Mouse (Mus musculus) intestine, postnatal 0 days (tissue): ENCODE data around the gene H2-DMb1. TPM values are rescaled to one million over a fixed set of nuclear protein-coding genes. Genes with fewer than 3 reads are reported as not detected.
A peak's percentile ranks its signal among the peaks of the same experiment; 100 is the strongest.

Experiments
- ATAC-seq: fragments of 200-750 bp; cut with Nextera tagmentation; 2 replicates; pipeline ENCODE4 v1.8.0; 2017; ENCODE audit warnings: mild to moderate bottlenecking, moderate TSS enrichment, moderate library complexity
- H3K27ac ChIP-seq: fragments of 300-500 bp; sonication (generic); 2 replicates; pipeline ENCODE4 v1.5.1; 2014; ENCODE audit warnings: mild to moderate bottlenecking, low read depth, low read length, moderate library complexity
- H3K27me3 ChIP-seq: fragments of 300-500 bp; sonication (generic); replicated peaks from 2 replicates; pipeline ENCODE4 v1.6.1; 2014; ENCODE audit warnings: low read length, mixed read lengths; ENCODE audit not compliant: control insufficient read depth, insufficient read depth
- H3K36me3 ChIP-seq: fragments of 300-500 bp; sonication (generic); 2 replicates; pipeline ENCODE4 v1.6.1; 2014; ENCODE audit warnings: mild to moderate bottlenecking, moderate library complexity; ENCODE audit not compliant: control insufficient read depth, insufficient read depth
- H3K4me1 ChIP-seq: fragments of 300-500 bp; sonication (generic); replicated peaks from 2 replicates; pipeline ENCODE4 v1.6.1; 2014; ENCODE audit warnings: antibody characterized with exemption, low read length, mixed read lengths; ENCODE audit not compliant: control insufficient read depth, insufficient read depth
- H3K4me2 ChIP-seq: fragments of 300-500 bp; sonication (generic); replicated peaks from 2 replicates; pipeline ENCODE4 v1.6.1; 2014; ENCODE audit warnings: low read depth, mild to moderate bottlenecking, moderate library complexity
- H3K4me3 ChIP-seq: fragments of 300-500 bp; sonication (generic); 2 replicates; pipeline ENCODE4 v1.5.1; 2014; ENCODE audit warnings: low read depth, low read length
- H3K9ac ChIP-seq: fragments of 300-500 bp; sonication (generic); 2 replicates; pipeline ENCODE4 v1.6.1; 2014; ENCODE audit warnings: mild to moderate bottlenecking, low read depth, low read length
- H3K9me3 ChIP-seq: fragments of 300-500 bp; sonication (generic); 2 replicates; pipeline ENCODE4 v1.6.1; 2016; ENCODE audit warnings: mixed run types; ENCODE audit not compliant: control insufficient read depth
- CTCF ChIP-seq: sonication (generic); IDR thresholded peaks from 2 replicates; pipeline ENCODE4 v1.5.1; 2016; ENCODE audit warnings: low read depth, mild to moderate bottlenecking, control low read depth, antibody characterized with exemption, moderate library complexity
- WGBS: fragments of 180-500 bp; shearing (Covaris S2); extraction: QIAGEN DNeasy Blood & Tissue Kit; methylation state at CpG from one replicate; pipeline ENCODE4 v1.1.7; 2014; 5-methylcytosine and 5-hydroxymethylcytosine counted together
- polyA plus RNA-seq: library from polyadenylated mRNA; unstranded; fragments of >200 nt; fragmentation: Nextera tagmentation; extraction: Ambion mirVana; gene quantifications from 2 replicates; pipeline ENCODE4 v1.2.1, GENCODE M21; 2015

H2-DMb1 gene
- polyA plus RNA-seq, 1 experiment from 2014 or later, result 5.1 TPM

DNA sequence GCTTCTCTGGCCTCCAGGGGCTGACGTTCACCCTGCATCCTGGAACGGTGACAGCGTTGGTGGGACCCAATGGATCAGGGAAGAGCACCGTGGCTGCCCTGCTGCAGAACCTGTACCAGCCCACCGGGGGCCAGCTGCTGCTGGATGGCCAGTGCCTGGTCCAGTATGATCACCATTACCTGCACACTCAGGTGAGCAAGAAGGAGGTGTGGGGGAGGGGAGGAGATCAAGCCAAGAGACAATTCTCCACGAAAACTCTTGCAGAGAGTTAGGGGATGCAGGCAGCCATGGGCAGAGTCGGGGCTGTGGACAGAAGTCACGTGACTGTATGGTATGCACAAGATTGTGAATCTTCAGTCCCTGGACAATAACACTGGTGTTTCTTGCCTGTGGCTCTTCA, 40.6 kb downstream of the H2-DMb1 start:
- no peak overlapping the region for H3K9ac ChIP-seq
- no peak overlapping the region for H3K27ac ChIP-seq
- no peaks in the 10 kb centered on the region; the same call in 1 of the 2 replicates for H3K4me1 ChIP-seq
- no peak for TF ChIP-seq CTCF
- no peak overlapping the region for H3K4me2 ChIP-seq
- no peak for ATAC-seq
- H3K4me3 ChIP-seq, result no peak overlapping the region
- H3K27me3 ChIP-seq, result peaks cover 5% of the 10 kb centered on the region
- no peaks in the 10 kb centered on the region; the same call in 1 of the 2 replicates for H3K36me3 ChIP-seq
- 60% methylated on average over 8 of the region's 8 CpGs for WGBS
- no peaks in the 10 kb centered on the region for H3K9me3 ChIP-seq

GRCm38 (mm10) chr17:34194723-34195122, 41.9 kb downstream of the H2-DMb1 start:
- Histone ChIP-seq H3K9me3 (no peaks in the 10 kb centered on the region), H3K27me3 (peaks cover 5% of the 10 kb centered on the region), H3K36me3 (no peaks in the 10 kb centered on the region; the same call in 1 of the 2 replicates), H3K9ac (no peak overlapping the region), H3K27ac (no peak overlapping the region), H3K4me1 (no peaks in the 10 kb centered on the region), H3K4me2 (no peak overlapping the region), H3K4me3 (no peak overlapping the region)
- TF ChIP-seq CTCF, result no peak
- WGBS, result 87% methylated on average over 4 of the region's 4 CpGs
- no peak for ATAC-seq

DNA sequence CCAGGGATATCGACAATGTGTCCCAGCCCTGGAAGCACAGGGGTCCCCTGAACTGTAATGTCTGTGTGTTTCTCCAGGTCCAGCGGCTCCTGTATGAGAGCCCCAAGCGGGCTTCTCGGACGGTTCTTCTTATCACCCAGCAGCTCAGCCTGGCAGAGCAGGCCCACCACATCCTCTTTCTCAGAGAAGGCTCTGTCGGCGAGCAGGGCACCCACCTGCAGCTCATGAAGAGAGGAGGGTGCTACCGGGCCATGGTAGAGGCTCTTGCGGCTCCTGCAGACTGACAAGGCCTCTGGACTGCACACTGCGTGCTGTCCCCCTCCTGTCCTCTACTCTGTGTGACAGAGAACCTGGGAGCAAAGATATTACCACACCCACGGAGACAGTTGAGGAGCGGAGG, 43.6 kb downstream of the H2-DMb1 start:
- no peaks in the 10 kb centered on the region; the same call in 1 of the 2 replicates for H3K36me3 ChIP-seq
- no peak overlapping the region for H3K9ac ChIP-seq
- ATAC-seq, result no peak
- no peak for TF ChIP-seq CTCF
- H3K27me3 ChIP-seq, result peaks cover 5% of the 10 kb centered on the region
- no peak overlapping the region for H3K4me2 ChIP-seq
- H3K4me1 ChIP-seq, result no peaks in the 10 kb centered on the region
- no peak overlapping the region for H3K27ac ChIP-seq
- WGBS, result 58% methylated on average over 12 of the region's 12 CpGs
- H3K4me3 ChIP-seq, result no peak overlapping the region
- no peaks in the 10 kb centered on the region for H3K9me3 ChIP-seq

- Histone ChIP-seq H3K4me2 (peak within 1 kb of the TSS; percentile 99), H3K36me3 (no peaks in the 10 kb centered on the region; the same call in 1 of the 2 replicates), H3K4me1 (no peaks in the 10 kb centered on the region), H3K27me3 (peaks cover 5% of the 10 kb centered on the region), H3K27ac (peak within 1 kb of the TSS; percentile 54; the same call in 1 of the 2 replicates), H3K9ac (peak within 1 kb of the TSS; percentile 65), H3K9me3 (no peaks in the 10 kb centered on the region), H3K4me3 (peak within 1 kb of the TSS; percentile 64)
- TF ChIP-seq CTCF, result no peak
- 10% methylated on average over 41 of the region's 41 CpGs for WGBS
- peak; percentile 80 for ATAC-seq
Measured at GRCm38 (mm10) chr17:34196941-34197894, 44.3 kb downstream of the H2-DMb1 start, which contains the start of gene Psmb8. TSS of gene Psmb8 (plus strand) at chr17:34197721.

- H3K27me3 ChIP-seq, result peaks cover 5% of the 10 kb centered on the region
- peak; percentile 64 for ATAC-seq
Measured at GRCm38 (mm10) chr17:34197904-34198520, 45.1 kb downstream of the H2-DMb1 start.

GRCm38 (mm10) chr17:34198521-34198912, 45.6 kb downstream of the H2-DMb1 start:
- Histone ChIP-seq H3K9me3 (no peaks in the 10 kb centered on the region), H3K36me3 (no peaks in the 10 kb centered on the region; the same call in 1 of the 2 replicates), H3K4me1 (no peaks in the 10 kb centered on the region), H3K4me3 (peak overlapping the region; percentile 64), H3K27me3 (peaks cover 5% of the 10 kb centered on the region), H3K27ac (peak overlapping the region; percentile 54; the same call in 1 of the 2 replicates), H3K4me2 (peak overlapping the region; percentile 99), H3K9ac (peak overlapping the region; percentile 65)
- ATAC-seq, result peak; percentile 5; the same call in 1 of the 2 replicates
- WGBS, result 11% methylated on average over 11 of the region's 11 CpGs
- TF ChIP-seq CTCF, result no peak

More at GRCm38 (mm10) chr17:34197904-34198520, 45.1 kb downstream of the H2-DMb1 start:
- peak overlapping the region; percentile 64 for H3K4me3 ChIP-seq
- no peaks in the 10 kb centered on the region for H3K9me3 ChIP-seq
- no peak for TF ChIP-seq CTCF
- H3K4me2 ChIP-seq, result peak overlapping the region; percentile 99
- WGBS, result 1% methylated on average over 32 of the region's 32 CpGs
- H3K36me3 ChIP-seq, result no peaks in the 10 kb centered on the region; the same call in 1 of the 2 replicates
- peak overlapping the region; percentile 65 for H3K9ac ChIP-seq
- H3K27ac ChIP-seq, result peak overlapping the region; percentile 54; the same call in 1 of the 2 replicates
- no peaks in the 10 kb centered on the region for H3K4me1 ChIP-seq
